Mouse (Mus musculus) embryo, embryonic 10.5 days (tissue): ENCODE measurements at regions not wholly inside any gene's neighbourhood (a gene's known extent, or its start where the extent isn't known, plus 50 kb on each side); places are given as distances from the start of the nearest gene placed in this dataset.

Experiments used
- DNase-seq: peaks from one replicate; pipeline ENCODE4 v3.0.0-alpha.2; 2015; ENCODE audit warnings: low spot score

DNA sequence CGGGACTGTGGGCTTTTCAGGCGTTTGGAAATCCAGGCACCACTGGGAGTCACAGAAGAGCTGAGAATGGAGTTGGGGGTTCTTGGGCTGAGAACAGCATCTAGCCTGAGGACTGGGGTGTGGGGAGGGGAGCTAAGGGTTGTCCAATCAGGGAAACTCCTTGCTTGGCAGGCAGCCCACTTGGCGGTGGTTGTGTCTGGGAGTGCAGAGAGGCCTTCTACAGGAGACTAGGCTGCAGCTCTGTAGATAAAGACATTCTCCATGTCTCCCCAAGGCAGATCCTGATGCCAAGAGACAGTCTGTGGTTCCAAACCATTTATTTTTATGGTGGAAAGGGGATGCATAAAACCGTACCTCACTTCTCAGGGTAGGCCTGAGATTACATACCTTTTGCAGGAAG lies 774.6 kb downstream of the Brinp1 start:
- DNase-seq: no peak

DNA sequence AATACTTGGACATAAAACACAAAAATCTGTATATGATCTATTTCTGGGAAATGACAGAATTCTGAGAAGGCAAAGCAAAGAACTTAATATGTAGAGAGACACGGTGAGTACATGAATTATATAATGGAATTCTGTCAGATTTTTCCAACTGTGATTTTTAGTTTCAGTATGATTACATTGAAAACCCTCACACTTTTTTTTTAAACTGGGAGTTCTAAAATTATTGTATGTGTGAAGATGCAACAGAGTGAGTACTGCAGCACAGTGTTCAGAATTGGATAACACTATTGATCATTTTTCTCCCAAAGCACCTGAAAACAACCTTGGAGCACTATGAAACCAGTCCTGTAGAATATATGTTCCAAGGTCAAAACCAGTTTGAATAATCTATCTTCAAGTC lies 797.7 kb downstream of the Brinp1 start:
- no peak for DNase-seq

DNA sequence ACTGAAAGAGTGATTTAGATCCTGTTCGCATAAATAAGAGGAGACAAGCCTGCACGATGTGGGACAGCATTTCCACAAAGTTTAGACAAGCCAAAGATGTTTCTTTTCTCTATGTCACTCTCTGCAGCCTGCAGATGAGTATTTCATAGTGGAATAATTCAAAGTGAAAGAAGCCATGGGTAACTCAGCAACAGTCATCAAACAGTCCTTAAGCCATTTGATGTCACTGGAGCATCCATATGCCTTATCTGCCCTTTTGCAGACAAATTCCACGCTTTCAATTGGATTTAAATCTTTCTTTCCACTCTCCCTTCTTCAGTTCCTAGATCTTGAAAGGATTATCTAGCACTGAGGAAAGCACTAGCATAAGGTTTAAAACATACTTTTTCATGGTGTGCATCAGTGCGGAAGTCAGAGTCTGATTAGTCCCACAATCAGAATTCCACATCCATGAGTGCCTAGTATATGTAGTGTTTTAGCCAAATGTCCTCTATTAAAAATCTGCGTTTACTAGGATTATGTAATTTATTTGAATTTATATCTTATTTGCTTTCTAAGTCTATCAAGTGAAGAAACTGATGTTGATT lies 805.6 kb downstream of the Brinp1 start:
- DNase-seq: no peak

DNA sequence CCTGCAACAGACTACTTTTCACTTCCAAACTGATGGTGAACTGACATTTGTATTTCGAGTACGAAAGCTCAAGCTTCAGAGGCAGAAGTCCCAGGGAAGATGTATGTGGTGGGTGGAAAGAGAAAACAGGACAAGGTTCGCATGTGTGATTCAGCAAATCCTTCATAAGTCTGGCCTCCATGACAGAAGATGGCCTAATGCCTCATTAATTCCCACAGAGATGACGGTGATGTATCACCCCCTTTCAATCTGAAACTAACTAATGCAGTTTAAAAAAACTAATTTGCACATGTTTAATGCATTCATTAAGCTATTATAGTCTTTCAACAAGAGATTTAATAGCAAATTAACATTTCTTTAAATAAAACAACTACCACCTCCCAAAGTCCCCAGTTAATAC lies 826.1 kb downstream of the Brinp1 start:
- no peak for DNase-seq

DNA sequence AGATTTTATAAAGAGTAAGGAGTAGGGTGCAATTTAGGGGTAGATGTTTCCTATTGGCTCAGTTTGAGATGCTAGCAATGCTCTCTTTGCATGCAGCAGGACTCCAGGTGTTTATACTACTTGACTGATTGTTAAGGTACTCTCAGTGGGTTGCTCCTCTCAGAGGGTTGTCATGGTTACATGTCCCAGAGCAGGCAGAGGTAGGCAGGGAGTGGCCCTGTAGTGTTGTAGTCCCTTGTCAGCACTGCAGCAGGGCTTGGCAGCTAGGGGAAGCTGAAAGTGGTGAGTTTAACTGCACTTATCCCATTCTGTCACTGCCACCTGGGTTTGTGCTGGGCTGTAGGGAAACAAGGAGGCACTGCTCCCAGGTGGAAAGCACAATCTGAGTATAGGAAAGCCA lies 839.7 kb downstream of the Brinp1 start:
- no peak for DNase-seq

DNA sequence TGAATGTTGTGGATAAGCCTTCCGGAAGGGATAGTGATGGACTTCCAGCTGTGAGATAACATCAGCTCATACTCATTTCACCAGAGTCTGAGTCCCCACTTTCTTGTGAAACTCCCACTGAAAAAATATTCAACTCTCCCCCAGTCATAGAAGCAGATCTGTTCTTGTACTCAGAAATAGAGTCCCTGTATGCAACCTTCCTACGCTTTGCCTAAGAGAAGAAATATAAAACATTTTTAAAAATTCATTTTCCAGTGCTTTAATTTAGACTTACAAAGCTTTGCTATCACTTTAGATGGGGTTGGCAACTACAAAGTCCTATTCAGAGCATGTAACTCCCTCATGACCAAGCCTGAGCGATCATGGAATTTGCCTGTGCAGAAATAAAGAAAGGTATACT lies 868.9 kb downstream of the Brinp1 start:
- no peak for DNase-seq

DNA sequence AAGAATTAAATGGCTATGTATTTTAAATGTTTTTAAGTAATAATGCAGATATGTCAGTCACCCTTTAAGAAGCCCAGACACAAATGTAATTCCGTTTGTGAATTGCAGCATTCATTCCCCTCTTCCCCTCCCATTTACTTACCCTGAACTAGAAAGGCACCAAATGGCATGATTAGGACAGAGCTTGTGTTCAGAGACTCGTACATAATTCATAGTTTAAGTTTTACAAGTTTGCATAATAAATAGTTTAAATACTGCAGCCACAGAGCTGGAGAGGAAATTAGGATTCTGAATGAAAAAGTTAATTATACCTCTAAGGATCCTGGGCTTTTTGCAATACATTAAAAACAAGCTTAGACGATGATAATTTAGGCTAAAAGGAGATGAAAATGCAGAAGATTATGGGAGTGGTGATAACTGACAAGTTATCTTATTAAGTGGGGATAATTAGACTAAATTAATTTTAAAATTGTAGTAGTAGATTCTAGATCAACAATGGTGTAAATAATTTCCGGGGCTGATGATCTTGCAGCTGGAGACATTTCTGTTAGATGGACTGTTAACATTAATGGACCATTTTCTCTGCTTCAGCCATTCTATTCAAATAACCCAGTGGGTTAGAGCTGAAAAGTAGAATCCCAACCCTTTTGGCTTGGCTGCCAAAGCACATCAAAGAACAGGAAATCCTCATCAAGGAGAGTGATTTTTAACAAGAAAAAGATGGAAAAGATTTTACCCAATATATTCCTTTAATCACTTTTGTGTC lies 897.2 kb downstream of the Brinp1 start:
- DNase-seq: no peak

DNA sequence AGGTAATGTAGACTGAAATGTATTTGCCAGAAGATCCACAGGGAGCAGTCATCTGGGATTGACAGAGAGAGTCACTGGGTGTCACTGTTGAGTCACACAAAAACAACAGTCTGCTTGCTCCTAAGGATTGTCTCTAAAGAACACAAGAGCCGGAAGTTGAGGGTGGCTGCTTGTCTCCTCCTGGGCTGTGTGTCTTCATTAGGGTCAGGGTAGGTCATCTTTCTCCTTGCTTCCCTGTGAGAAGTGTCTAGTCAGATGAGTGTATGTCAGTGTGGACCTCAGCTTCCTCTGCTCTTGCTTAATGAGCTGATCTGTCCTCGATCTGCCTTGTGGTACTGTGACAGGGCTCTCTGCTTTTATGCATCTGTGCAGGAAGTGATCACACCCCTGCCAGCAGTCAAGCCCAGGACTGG lies 931.3 kb downstream of the Brinp1 start:
- DNase-seq: peak; percentile 78

DNA sequence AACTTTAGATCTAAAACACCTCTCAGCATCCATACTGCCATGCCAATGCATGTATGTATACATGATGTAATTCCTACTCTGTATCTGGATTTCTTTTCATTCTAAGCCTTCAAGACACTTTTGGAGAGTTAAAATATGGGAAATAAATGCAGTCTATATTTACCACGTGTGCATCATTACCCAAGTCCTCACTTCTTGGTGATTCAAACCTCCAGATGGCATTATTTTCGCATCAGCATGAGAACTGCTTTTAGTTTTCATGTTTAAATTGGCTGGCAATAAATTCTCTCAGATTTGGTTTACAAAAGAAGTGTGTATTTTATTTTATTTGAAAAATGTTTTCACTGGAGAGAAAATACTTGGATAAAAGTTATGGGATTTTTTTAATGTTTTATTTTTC lies 942.8 kb downstream of the Brinp1 start:
- no peak for DNase-seq

DNA sequence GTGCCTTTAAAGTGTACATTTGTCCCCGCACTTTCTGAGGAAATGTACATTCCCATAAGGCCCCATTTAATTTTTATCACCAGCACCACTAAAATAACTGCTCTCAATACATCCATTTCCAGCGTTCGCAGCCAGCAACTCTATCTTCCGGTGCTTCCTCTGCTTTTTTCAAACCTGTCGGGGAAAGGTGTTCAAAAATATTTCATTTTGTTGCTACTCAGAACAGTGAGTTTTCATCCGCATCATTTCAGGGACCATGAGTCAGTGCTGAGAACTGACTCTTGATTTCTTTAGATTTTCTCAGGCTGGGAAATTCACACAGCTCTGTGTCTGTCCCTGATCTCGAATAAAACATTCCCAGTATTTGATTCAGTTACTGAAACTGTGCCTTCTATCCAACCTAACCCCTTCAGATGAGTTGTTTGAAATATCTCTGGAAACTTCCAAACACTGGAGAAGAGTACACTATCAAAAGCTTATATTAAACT lies 959.4 kb downstream of the Brinp1 start:
- no peak for DNase-seq

DNA sequence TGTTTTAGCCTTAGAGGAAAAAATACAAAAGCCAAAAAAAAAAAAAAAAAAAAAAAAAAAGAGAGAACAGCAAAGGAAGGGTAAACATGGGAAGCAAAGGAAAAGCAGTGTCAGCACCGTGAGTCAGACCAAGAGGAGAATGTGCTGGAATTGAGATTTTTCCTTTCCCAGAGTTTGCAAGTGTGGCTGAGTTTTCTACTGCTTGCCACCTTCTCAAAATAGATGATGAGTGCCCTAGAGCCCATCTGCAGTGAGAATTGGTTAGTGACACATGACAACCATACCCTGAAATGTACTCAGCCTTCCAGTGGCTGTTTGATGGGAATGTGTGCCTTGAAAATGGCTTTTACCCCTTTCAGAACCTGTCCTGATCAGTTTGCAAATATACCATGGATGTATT lies 990.7 kb downstream of the Brinp1 start:
- DNase-seq: no peak

DNA sequence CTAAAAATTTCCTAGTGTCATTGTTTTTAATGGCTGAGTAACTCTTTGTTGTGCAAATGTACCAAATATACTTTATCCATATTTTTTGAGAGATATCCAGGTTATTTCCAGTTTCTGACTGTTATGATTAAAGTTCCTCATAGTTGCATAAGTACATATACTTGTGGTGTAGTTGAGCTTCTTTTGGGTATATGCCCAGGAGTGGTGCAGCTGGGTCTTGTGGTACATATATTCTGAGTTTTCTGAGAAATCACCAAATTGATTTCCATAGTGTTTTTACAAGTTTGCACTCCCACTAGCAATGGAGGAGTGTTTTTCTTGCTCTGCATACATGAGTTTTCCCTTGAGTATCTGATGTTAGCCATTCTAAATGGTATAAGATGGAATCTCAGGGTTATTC lies 1006.2 kb downstream of the Brinp1 start:
- DNase-seq: no peak

DNA sequence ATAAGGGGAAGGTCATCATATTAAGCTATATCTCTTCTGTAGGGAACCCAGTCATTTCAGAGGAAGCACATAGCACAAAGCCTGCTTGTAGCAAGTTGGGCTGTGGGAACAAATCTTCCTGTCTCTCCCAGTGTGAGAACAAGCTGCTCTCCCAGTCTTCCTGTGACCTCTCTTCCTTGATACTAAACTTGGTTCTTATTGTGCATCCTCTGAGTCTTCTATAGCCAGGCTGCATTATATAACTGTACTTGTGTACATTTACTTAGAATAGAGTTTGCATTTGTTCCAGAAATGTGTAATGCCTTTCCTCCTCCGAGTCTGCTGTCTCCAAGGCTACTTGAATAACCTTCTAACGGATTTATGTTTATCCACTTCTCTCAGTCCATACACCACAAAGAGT lies 1021.7 kb downstream of the Brinp1 start:
- DNase-seq: no peak

DNA sequence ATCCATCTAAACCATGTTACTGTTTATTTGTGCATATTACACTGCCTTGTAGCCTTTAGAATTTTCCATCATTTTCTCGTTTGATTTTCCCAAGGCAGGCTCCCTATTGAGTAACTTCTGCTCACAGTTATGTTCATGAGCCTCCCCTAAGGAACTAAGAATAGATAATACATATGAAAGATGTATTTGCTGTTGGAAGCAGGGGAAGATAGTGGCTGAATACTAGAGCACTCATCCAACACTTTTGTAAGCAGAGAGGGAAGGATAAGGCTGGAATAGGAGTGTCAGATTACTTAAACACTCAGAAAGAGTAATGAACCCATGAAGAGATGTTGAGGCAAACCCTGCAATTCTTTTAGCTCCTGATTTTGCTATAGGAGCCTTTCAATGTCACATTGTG lies 1055.1 kb downstream of the Brinp1 start:
- no peak for DNase-seq

DNA sequence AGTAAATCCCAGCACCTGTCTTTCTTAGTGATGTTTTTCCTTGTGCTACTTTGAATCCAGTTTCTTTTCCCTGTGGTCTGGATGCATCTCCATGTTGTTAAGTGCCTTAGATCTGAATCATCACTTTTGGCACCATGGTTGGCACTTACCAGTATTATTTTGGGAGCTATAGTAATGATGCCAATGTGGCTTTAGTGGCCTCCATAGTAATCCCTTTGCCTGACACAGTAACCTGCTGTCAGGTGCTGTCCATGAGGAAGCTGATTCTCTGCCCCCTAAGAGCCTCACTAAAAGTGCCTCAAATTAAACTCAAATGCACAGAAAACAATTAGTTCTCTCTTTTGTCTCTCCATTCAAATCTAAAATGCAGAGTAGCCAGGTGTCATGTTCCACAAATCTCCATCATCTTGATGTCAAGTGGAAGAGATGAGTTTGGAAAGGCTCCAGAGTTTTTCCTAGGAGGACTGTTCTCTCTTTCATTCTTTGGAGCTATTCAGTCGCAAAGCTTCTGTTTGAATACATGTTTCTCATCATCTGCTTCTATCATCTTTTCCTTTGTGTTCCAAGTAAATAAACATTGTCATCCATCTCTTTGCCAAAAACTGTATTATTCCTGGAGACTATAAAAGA lies 1062.1 kb downstream of the Brinp1 start:
- DNase-seq: no peak

DNA sequence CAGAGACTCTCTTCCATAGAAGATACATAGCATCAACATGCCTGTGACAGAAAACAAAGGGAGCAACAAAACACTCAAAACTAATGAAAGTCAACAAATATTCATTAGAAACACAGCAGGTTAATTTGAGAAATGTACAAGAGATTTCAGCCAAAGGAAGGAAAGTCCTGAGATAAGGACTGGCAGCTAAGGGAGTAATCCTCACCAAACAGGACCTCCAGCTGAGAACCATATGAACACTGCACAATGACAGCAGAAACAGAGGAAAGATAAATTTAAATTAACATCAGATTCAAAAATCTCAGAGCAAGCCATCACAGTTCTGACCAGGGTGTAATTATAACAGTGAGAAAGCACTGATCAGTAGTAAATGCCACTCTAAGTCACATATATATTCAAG lies 1060.6 kb downstream of the Tlr4 start:
- no peak for DNase-seq

DNA sequence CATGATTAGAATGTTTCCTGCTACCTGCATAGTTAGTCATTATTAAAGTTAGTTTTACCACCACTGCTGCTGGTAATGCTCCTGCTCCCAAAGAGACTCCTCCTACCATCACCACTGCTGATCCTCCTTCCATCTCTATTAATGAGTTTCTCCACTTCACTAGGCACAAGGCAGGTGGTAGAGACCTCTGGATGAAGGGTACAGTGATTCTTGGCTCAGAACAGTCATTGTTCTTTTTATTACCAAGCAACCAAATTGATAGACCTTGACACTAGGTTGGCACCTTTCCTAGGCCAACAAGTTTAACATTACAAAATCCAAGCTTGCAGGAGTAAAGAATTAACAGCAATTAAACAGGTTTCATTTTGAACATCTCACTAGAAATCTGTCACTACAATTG lies 1057.8 kb downstream of the Tlr4 start:
- no peak for DNase-seq

DNA sequence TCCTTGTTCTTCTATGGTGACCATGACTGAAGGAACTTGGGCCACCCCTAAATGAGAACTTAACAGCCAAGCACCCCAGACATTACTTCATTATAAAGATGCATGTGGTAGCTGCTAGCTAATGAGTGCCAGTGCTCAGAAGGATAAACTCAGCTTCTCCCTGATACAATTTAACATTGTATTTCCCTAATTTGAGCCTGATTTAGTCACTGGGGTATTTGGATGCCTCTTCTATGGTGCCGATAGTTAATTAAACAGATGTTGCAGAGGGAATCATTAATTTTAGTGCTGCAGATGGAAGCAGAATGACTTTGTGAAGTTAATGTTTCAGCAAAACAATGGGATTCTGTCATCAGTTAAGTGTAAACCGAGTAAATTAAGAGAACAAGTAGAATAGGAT lies 1034.8 kb downstream of the Tlr4 start:
- no peak for DNase-seq

DNA sequence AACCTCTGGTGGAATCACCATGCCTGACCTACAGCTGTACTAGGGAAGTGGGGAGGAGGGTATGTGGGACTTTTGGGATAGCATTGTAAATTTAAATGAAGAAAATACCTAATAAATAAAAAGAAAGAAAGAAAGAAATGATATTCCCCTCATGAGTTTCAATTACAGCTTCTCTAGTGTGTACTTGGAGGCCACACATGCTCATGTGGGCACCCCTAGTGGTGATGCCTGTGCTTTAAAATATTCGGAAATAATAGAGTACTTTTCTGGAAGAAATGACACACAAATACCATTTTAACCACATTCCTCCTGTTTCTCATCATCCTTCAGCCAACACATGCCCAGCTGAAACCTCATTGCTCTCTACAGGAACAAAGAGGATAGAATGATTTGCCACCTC lies 1034.4 kb downstream of the Tlr4 start:
- DNase-seq: no peak

DNA sequence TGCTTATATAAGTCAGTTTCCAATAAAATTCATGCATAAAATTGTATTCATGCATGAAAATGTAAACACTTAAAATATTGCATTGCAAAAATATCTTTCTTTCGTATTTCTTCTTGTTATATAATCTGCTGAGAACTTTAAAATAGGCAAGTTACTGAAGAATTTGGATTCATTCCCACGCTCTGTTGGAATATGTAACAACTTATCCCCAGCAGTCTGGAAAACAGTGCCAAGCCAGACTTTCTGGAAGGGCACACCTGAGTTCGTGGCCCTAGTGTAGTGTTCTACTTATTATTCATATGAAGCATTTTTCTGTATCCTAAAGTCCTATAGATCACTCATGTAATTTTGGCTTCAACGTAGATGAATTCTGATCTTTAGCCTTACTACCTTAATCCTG lies 1025.6 kb downstream of the Tlr4 start:
- DNase-seq: no peak

DNA sequence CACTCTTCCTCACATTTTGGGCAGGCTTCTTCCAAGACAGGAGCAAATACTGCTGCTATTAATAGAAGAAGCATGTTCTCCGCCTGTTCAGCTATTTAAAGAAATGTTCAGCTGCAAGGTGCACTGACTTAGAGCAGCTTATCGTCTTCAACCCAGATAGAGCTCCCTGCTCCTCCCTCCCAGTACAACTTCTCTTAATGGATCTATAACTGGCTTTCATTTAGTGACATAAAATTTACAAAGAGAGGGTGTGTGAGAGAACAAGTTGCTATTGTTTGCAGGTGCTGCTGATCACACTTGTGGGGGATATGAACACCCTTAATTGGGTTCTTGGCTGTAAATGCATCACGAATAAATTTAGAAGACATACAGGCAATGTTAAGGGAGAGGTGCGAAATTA lies 1006.0 kb downstream of the Tlr4 start:
- no peak for DNase-seq

DNA sequence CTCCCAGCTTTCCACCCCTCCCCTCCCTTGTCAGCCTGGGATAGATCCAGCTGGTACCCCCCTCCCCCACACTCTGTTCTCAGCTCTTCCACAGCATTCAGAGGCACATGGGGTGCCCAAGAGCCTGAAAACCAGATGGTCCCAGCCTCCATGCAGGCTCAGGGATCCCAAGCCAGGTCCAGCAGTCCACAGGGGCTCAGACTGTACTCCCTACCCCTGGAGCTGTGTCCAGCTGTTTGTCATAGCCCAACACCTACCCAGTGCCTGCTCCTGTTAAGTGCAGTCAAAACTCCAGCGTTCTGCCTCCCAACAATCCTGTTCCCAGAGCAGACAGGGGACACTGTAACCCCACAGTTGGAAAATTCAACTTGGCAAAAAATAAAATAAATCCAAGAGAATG lies 998.1 kb downstream of the Tlr4 start:
- DNase-seq: no peak

DNA sequence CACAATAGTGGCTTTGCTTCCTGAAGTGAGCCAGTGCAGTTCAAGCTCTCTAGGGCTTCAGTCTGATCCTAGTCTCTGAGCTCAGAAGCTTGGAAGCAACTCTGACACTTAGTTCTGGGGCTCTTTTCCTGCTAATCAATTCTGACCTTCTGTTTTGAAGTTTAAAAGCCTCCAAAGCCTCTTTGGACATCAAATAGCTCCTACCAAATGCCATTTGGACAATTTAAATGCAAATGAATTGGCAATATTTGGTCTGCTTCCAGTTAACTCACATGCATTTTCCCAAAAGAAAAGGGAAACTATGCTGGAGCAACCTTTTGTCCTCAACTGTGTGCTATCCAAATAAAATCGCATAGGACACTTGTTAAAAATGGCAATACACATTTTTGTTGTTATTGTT lies 968.7 kb downstream of the Tlr4 start:
- DNase-seq: peak; percentile 9
